Mouse (Mus musculus): ENCODE results near the gene Nln.

DNA sequence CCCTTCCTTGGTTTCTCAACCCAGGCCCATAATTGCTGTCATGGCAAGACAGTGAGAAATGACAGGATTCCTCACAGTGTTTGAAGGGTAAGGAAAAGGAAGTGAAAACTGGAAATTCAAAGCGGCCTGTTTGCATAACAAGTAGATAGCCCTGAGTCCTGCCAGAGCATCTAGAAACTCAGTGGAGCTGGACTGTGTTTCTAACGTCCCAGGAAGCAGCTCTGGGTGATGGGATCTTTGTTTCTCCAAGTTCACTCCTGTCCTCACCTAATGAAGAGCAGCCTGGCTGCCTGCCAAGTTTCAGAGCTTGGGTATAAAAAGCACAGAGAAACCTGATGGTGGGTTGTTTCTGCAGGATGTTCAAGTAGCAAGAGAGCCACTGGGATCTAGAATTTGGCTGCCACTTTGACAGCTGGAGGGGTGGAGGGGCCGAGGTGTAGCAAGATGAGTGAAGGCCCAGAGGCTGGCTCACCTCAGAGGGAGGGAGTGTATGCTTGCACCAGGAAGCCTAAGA is 76.7 kb downstream of the Nln start:
- TF ChIP-seq POLR2A (IDR thresholded peaks at IDR 0.05; ENCODE audit: low read depth, low read length) = no peak
- TF ChIP-seq USF1 (IDR thresholded peaks at IDR 0.05; ENCODE audit: low read depth, low read length) = no peak
- no peak for TF ChIP-seq ZC3H11A (IDR thresholded peaks at IDR 0.05; ENCODE audit: low read depth, low read length)

Data from CH12.LX (cell line).